Mouse (Mus musculus) liver (tissue): ENCODE results near the gene Snd1.

Source experiments
- DNase-seq: peaks from one replicate; pipeline ENCODE4 v3.0.0-alpha.2; 2020; ENCODE audit warnings: mixed read lengths

Snd1 gene

DNA sequence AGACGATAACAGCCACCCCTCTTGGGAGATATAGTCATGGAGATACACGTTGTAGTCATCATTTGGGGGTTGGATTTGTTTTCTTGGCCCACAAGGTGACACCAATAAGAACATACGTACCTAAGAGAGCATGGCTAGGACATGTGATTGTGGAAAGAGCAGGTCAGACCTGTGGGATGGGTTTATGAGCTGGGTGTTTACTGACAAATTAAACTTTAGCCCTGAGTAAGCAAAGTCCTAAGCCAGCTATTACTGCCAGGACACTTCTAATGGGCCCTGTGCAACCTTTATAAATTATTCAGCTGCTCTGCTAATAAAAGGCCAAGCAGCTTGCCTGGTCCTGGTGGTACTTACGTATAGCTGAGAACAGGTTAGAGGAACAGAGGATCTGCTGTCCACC is 283.4 kb downstream of the Snd1 start:
- no peak for DNase-seq

DNA sequence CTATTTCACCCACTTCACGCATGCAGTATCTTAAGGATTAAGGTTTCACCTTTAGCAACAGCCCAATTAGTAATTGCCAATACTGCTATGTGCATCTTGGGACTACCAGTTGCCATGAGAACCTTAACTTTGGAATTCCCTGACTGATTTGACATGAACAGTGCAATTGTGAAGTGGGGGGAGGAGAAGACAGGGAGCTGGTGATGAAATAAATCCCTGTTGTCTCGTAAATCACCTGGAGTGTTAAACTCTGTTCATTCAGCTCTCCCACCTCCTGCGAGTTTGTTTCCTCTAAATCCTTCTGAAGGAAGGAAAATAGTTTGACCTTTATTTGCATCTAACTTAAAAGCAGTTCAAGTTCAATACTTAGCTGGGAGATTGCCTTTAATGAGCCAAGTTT is 286.8 kb downstream of the Snd1 start:
- no peak for DNase-seq

DNA sequence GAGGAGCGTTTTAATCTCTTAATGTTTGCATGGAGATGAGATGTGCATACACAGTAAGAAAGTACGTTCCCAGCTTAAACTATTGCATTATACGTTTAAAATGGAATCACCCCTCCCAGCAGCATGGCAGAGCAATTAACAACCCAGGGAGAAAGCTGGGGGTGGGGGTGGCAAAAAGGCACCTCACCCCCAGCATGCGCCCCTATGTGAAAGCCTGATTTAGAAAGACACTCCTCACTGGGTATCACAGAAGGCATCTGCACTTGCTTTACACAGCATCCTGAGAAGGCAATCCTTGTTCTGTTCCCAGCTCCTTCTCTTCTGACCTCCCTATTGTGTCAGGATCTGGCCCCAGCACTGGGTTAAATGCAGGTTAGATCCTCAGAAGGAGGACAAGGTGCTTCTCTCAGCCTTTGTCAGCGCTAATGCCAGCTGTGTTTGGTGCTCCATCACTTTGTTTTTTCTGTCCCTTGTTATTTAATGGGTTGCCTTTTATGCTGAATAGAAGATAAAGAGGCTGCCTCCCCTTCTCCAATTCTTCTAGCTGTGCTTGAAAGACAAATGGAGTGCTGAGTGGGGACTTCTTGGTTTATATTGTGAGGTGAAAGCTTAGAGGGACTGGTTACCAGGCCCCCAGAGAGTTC is 287.3 kb downstream of the Snd1 start:
- no peak for DNase-seq

DNA sequence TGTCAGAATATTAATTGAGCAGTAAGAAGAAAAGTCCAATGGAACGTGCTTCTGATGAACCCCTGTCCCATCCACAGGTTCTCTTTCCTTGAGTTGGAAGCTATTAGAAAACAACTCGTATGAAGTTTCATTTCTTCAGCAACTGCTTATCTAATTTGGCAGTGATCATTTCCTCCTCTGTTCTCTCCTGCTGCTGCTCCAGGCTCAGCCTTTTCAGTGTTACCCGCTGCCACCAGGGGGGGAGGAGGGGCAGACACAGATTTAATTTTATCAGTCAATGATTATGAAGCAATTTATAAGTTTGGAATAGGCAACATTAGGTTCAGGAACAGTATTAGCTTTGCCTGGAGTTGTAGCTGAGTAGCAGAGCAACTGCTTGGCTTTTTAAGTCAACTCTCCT is 291.7 kb downstream of the Snd1 start:
- DNase-seq, result no peak

DNA sequence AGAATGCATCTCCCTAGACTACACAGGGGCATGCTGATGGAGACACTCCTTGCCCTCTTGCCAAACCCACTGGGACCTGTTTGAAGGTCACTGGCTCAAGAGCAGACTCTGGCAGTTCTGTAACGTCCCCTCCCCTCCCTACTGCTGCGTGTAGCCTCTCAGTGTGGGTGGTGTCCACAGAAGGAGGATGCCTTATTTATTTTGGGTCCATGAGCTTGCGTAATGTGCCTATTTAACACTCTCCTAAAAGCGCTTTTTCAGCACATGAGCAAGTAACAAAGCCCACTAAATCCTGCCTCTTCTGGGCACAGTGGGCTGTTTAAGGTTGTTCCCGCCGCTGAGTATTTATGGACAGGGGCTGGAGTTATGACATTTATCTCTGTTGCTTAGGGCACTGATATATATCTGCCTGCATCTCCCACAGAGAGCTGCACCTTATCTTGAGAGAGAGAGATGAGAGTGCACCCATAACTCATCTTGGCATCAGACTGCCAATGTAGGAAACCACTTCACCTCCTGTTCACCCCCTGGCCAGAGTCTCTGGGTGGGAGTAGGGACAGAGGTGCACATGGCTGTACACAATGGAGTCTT is 293.0 kb downstream of the Snd1 start:
- DNase-seq, result no peak

DNA sequence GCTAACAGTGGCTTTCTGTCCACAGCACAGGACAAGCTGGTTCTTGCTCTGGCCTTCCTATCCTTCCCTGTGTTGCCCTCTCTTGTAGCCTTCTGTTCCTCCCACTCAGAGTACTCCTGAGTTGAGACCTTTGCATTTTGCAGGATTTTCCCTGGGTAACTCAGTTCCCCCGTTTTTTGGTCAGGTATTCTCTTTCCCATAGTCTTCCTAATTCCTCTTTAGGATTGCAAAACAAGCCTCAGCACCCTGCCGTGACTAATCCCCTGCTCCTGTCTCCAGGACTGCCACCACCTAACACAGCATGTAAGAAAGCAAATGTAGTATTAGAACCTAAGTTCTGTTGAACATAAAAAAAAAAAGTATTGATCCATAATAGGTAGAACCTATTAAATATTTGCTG is 296.4 kb downstream of the Snd1 start:
- no peak for DNase-seq

DNA sequence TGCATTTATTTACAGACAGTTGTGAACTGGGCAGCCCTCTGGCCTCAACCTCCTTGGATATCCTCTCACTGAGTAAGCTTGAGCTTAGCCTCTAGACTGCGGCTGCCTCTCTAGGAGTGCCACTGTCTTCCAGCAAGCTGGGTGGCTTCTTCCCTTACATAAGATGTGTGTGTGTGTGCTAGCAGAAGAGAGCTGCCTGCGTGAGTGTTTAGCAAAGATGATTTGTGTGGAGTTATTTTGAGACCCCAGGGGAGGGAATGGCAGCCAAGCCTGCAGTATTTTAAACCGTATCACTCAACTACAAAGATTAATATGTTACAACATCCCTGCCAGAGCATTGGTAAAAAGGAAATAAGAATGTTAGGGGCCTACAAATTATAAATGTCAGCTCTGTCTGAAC is 306.8 kb downstream of the Snd1 start:
- DNase-seq, result no peak

DNA sequence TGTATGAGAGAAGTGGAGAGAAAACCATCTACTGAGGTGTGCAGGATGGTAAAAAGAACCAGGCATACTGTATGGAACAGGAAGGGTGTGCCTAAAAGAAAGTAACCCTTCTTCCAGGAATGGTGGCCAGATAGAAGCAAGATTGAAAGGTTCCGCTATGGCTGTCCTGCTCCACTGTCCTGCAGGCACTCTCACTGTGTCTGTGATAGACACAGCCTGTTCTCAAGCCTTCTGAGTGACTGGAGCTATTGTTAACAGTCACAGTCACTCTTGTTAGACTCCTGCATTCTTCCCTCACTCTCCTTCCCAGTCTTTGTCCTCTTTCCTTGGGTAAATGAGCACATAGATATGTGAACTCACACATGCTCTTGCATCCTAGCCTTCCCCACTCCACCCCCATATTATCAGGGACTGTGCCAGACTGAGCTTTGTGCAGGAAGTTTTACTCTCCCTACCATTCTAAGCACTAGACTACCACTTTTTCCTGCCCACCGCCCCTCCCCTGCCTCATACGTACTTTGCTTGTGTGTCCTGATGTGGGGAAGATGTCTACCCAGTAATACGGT is 308.2 kb downstream of the Snd1 start:
- DNase-seq, result no peak

DNA sequence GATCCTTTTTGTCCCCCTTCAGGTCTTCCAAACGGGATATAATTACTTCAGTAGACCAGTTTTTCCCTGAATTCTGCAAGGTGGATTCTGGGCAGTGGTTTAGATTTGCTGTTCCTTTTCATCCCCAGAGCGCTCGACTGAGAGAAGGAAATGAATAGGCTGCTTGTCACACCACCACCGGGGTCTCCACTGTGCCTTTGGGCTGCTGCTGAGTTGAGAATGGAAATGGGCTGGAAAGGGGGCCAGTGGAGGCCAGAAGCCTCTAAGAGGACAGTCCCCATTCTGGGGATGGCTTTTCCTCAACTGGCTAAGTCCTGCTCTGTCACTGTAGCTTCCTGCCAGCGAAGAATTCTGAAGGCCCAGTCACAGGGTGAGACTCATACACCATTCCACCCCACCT is 309.0 kb downstream of the Snd1 start:
- no peak for DNase-seq

DNA sequence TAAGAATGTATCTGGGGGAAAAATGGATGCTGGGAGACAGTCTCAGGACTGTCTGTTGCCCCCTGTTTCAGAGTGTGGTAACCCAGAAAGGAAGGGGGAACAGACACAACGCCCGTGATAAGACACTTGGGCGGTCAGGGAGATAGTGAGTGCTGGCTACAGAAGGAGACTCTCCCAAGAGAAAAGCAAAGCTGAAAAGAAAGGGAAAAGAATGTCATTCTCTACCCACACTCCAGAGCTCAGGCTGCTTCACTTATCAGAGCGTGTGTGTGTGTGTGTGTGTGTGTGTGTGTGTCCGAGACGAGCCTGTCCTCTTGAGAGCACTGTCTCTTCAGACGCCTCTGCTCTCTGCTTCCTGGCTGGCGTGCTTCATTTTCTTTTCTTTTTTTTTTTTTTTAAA is 310.8 kb downstream of the Snd1 start:
- peak; percentile 23 for DNase-seq

DNA sequence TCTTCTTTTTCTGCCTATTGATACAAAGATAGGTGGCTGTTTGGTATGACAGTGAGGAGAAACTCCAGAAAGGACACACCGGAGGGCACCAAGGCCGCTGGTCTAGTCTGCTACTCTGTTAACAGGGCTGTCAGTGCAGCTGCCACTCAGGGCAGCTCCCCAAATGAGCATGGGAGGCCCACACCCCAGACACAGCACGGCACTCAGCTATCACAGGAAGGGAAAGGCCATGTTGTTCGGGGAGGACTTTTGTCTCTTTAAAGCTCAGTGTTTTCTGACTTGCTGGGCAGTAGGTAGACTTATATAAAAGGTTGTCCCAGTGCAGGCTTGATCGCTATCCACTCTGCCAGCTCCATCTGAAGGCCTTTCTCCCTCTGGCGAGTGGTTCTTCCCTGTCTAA is 312.2 kb downstream of the Snd1 start:
- no peak for DNase-seq

DNA sequence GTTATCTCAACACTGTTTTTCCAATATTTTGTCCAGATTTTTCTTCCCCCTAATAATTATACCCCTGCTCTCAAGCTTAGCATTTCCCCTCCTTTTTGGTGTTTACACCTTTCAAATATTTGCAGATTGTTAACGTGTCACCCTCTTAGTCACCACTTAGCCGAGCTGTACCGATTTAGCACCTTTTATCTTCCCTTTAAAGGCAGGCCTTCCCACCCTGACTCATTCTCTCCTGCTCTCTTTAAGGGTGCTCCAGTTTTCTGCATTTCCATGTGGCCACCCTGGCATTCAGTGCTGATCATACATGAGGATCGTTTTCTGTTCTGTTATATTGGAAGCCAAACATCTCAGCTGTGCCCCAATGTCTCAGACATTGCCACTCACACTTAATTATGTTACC is 314.7 kb downstream of the Snd1 start:
- no peak for DNase-seq

DNA sequence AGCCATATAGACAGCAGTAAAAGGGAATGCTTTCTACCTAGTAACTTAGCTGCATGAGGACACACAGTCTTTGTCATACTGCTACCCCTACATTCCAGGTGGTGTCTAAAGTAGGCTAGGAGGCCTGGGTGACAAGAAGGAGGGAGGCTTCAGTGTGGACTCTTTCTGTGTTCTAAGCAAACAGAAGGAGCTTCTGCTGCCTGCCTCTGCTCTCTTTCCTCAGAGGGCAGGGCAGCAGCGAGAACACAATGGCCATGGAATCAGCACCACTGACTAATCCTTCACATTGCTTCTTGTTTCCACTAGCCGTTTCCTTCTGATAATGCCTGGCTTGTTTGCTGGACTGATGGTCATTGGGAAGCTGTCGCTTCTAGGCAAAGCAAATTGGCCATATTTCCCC is 316.2 kb downstream of the Snd1 start:
- no peak for DNase-seq

DNA sequence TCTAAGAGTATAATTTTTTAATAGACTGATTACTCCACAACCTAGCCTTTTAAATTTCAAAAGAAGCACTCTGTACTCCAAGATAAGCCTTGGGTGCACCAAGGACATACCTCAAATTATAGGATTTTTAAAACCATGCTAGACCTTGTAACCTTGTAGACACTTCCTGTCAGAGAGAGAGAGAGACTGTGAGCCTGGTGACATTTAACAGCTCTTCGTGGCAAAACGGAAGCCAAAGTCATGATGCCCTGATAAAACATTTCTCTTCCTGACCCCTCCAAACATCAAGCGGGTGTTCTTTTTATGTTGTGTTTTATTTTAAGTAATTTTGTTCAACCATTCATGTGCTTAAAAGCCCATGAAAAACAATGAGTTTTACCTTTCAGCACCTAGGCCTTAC is 316.9 kb downstream of the Snd1 start:
- no peak for DNase-seq

DNA sequence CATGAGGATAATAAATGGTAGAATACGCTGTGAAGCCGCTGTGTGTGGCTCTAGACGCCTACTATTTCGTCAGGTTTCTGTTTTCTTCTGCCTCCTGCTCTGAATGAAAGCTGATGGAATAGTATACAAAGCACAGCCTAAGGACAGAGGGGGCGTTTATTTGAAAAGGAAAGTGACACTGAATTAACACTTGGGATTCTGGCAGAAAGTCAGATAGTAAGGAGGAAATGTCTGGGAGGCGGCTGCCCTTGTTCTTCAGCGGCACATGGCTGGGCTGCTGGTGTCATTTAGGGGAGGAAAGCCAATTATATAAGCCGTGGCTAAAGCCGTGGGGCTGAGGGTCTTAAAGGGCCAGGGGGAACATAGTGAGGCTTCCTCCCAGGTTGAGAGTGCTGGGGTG is 320.4 kb downstream of the Snd1 start:
- no peak for DNase-seq

DNA sequence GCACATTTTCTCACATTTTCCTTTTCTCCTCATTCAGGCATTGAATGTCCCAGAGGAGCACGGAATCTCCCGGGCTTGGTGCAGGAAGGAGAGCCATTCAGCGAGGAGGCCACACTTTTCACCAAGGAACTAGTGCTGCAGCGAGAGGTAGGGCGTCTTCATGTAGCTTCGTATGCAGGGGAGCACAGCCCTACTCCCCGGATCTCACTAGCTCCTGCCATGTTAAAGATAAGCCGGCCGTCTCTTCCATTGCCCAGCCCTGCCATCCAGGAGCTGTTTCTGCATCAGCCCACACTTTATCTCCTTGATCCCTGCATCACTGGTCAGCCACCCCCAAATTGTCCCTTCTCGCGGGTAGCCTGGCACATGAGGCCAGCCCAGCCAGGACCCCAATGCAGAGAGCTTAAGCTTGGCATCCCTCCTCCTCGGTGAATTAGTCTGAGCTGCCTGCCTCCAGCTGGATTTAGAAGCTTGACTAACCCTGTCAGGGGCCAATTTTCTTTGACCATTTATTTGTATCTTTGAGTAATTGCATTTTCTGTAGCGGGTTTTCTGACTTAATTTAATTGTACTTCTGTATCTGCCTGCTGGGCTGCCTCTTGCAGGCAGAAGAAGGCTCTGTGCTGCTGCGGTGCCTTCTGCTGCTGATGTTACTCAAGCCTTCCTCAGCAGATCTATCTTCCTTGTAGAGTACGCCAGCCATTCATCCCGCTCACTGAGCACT is 321.0 kb downstream of the Snd1 start:
- DNase-seq, result no peak

DNA sequence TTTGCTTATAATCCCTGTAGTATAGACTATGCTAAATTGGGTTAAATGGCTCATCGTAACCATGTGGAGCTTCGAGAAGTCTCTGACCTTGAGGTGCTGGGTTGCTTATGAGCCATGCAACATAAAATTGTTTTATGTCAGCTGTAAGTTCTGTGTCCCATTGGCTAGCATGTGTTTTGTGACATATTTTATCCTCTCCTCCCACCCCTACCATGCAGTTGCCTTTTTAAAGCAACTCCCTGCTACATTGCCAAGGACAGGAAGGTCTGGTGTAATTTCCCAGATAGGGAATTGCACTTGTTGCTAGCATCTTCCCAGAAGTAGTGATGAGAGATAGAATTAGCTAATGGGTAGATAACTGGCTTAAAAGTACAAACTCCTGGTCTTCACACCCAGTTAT is 324.9 kb downstream of the Snd1 start:
- DNase-seq, result no peak

DNA sequence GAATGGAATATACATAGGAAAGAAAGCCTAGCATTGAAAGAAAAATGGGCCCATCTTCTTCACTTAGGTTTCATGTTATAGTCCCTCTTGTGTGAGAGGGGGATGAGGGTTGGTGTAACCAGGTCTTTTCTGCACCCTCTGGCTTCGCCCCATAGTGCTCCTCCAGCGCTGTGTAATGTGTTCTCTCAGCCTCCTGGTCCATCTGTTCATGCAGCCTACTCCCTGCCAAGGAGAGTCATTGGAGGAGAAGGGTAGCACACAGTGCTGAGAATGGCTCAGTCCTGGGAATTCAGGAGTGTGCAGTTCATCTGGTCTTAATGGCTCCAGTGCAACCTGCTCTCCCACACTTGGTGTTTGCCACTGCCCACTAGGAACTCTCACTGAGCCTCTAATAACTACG is 326.0 kb downstream of the Snd1 start:
- DNase-seq, result no peak

DNA sequence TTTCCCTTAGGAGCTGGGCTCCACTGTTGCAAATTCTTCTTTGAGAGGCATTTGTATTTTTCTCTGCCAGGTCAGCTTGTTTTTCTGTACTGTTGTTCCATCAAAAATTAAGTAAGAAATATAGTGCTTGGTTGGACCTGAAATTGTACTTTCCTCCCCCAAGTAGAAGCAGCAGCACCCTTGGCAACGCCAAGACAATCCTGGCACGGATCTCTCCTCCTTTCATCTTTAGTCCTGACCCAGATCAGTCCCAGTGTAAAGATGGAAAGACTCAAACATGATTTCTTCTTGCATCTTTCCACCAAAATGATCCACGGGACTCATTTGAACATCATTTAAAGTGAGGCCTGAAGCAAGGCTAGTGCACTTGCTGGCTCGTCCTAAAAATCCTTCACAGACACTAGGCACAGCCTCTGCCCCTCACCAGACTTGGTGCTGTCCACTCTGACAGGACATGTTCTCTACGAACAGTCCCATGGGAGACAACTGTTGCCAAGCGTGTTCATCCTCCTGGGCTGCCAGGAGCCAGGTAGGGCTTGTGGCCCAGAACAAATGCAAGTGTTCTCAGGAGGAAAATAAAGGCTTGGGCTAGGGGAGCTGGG is 328.8 kb downstream of the Snd1 start:
- DNase-seq, result no peak

DNA sequence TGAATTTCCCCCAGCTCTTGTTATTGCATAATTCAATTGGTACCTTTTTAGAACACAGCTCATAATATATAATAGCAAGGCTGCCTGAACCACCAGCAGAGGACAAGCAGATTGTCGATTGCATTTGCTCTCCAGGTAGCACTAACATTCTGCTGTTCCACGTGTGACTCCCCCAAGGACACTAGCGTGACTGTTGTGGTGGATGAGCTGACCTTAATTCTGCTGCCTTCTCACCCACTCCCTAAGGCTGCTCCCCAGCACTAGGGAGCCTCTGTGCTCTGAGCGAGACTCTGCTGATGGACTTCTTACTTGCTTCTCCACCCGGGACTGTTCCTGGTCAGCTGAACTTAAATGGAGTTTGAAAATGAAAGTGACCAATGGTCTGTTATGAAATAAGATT is 329.8 kb downstream of the Snd1 start:
- no peak for DNase-seq

DNA sequence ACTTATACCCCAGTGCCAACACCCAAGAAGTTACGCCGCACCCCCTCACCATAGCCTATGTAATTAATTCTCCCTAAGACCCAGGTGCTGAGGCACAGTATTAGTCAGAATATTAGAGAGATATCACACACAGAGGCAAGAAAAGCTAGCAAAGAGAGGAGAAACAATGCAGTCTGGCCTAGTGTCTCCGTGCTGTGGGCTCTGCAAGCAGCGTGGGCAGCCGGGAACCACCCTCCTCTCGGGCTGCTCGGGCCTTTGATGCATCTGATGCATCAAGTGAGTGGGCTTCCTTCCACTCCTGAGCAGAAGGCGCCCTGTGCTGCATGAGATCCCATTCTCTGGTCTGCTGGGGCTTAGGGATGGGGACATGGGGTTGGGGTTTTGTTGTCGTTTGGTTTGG is 338.1 kb downstream of the Snd1 start:
- no peak for DNase-seq

DNA sequence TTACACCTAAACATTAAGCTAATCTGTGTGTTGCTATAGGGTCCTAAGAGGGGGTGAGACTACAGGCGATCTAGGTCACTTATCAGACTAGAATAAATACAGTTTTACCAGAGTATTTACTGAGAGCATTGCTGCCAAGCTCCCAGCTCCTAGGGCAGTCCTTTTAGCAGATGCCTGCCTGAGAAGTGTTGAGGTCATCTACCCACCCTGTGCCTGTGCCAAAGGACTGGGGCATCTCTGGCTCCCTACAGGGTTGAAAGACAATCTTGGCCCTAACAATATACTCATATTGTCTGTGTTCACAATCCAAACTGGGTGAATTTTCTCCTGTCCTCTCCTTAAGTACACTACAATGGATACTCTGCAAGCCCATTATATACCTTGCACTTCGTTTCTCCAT is 340.0 kb downstream of the Snd1 start:
- DNase-seq, result no peak

DNA sequence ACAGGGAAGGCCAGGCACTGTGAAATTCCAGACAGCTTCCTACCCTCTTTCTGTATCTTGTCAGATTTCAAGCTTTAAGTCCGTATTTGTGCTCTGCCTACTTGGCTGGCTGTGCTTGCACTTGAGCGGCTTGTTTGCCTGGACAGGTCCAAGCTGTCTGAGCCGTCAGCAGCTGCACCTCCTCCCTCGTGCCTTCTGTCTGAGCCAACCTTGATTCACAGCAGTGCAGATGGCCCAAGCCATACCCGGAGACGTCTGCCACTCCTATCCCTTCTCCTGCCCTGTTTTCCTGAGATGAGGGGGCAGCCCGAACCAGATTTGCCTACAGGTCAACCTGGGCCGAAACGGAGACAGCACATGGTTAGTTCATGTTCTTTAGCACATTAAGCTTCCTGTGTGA is 342.1 kb downstream of the Snd1 start:
- DNase-seq, result no peak
